Mouse (Mus musculus): ENCODE results near the gene Rpl22l1.

GRCm38 (mm10) chr3:28814361-28814760 is 9.1 kb downstream of the Rpl22l1 start:
- TF ChIP-seq CTCF (IDR thresholded peaks at IDR 0.05; ENCODE audit: extremely low read depth, insufficient read length, insufficient replicate concordance, low read depth, low read length): no peak
- no peak for TF ChIP-seq POLR2A (IDR thresholded peaks at IDR 0.05; ENCODE audit: low read depth, low read length)

Data from small intestine, adult 2 months (tissue).